Mouse (Mus musculus) lung, adult 2 months (tissue): Measurements from ENCODE around the gene Ndufs8. TPM values are rescaled to one million over a fixed set of nuclear protein-coding genes. Genes with fewer than 3 reads are reported as not detected.
A peak's percentile ranks its signal among the peaks of the same experiment; 100 is the strongest.

Experiments used
- DNase-seq: peaks from one replicate; pipeline ENCODE4 v3.0.0; 2022
- H3K4me1 ChIP-seq: fragments of 200-500 bp; 2 replicates; pipeline ENCODE4 v1.6.1; 2011; ENCODE audit warnings: low read length; ENCODE audit not compliant: control insufficient read depth, insufficient read depth
- H3K4me3 ChIP-seq: fragments of 200-500 bp; replicated peaks from 2 replicates; pipeline ENCODE3; 2011; ENCODE audit warnings: low read depth, mild to moderate bottlenecking, control low read depth, low read length; ENCODE audit errors: extremely low read depth
- CTCF ChIP-seq: fragments of 200-500 bp; IDR thresholded peaks from 2 replicates; pipeline ENCODE4 v1.5.1; 2011; ENCODE audit warnings: mild to moderate bottlenecking, low read length, control low read depth; ENCODE audit not compliant: insufficient read depth
- POLR2A ChIP-seq: fragments of 200-500 bp; IDR thresholded peaks from 2 replicates; pipeline ENCODE4 v1.6.1; 2011; ENCODE audit warnings: low read depth, mild to moderate bottlenecking, control low read depth, low read length, borderline replicate concordance; ENCODE audit errors: extremely low read depth
- WGBS: fragments of 180-500 bp; shearing (Covaris S2); methylation state at CpG from one replicate; pipeline ENCODE4 v1.1.7; 2018; 5-methylcytosine and 5-hydroxymethylcytosine counted together
- polyA plus RNA-seq: library from polyadenylated mRNA; depleted of rRNA; stranded (reverse); fragments of >200 nt; gene quantifications from 2 replicates; pipeline ENCODE4 v1.2.3, GENCODE M21; 2012

Gene Ndufs8
- polyA plus RNA-seq, 1 experiment, result 189 TPM

- peaks cover 5% of the 10 kb centered on the region for H3K4me1 ChIP-seq
- peak; percentile 74; the same call in 1 of the 2 replicates for TF ChIP-seq POLR2A
- no peak for TF ChIP-seq CTCF
- 4% methylated on average over 42 of the region's 42 CpGs for WGBS
- peak within 1 kb of the TSS; percentile 86 for H3K4me3 ChIP-seq
- DNase-seq, result peak; percentile 68
Observed at GRCm38 (mm10) chr19:3935032-3935895, 22.7 kb upstream of the Ndufs8 start, which contains the start of gene Unc93b1. TSS of gene Unc93b1 (plus strand) at chr19:3935186.

GRCm38 (mm10) chr19:3931716-3932115 is 19.1 kb upstream of the Ndufs8 start:
- TF ChIP-seq POLR2A (no peak), CTCF (no peak)
- 84% methylated on average over 9 of the region's 9 CpGs for WGBS
- peaks cover 20% of the 10 kb centered on the region for H3K4me1 ChIP-seq
- DNase-seq, result no peak
- H3K4me3 ChIP-seq, result no peak overlapping the region

DNA sequence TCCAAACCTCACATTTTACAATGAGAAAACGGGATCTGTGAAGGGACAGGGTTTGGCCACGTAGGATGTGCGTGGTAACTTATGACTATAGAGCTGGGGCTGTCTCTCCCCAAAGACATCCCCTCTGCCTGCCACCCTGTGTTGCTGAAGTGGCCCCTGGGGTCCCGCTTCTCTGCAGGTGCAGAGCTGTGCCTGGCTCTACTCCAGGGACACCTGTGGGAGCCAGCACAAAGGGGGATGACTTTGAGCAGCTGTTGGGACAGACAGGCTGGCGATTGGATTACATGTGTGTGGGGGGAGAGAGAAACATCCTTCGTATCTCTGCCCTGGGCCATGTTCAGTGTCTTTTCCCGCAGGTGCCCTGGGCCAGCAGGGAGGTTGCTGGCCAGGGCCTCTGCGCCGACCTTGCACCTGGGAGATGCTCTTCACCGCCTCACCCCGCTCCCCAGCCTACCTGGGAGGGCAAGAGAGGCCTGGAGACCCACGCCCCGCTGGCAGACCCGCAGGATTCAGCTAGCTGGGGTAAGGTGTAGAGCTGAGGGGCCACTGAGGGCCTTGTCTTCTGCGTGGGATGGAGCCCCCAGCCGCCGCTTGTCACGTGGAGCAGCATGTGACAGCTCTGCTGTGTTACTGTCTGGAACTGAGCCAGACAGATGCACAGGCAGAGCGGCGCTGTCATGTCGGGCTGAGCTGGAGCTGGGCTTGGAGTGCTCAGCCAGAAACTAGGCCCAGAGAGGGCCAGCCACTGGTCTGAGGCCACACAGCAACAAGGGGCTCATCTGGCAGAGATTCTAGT is 17.9 kb upstream of the Ndufs8 start:
- TF ChIP-seq CTCF (no peak), POLR2A (no peak)
- 67% methylated on average over 21 of the region's 21 CpGs for WGBS
- peaks cover 23% of the 10 kb centered on the region for H3K4me1 ChIP-seq
- no peak overlapping the region for H3K4me3 ChIP-seq
- no peak for DNase-seq

DNA sequence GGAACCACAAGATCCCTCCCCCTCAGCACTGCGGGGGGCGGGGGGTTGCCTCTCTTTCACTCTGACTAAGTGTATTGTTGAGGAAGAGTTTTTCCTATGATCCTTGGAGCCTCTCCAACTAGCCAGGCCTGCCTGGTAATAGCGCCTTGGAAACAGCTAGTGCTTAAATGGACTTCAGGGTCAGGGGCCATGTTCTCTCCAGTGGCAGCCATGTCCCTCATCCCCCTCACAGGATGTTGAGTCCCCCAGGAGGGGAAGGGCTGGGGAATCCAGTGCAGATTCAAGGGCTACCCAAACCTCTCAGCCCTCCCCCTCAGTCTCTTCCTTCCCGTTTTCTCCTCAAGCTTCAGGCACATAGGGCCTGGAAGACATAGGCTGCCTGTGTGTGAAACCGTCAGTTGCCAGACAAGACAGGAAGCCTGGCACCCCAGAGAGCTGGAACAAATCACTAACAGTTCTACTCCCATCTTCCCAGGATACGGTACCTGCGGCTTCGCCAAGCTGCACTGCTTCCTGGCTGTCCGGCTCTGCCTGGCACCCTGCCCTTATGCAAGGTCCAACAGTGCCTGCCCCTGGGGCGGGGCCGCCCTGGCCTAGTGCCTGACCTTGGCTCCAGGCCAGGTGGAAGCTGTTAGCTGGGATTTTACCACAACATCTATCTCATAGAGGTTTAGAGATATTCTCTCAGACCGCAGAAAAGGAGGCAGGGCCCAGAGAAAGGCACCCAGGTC is 16.8 kb upstream of the Ndufs8 start, which contains the start of gene Aldh3b1:
TSS of gene Aldh3b1 (minus strand) at position 598 of the 731 bp plus-strand sequence.
- Histone ChIP-seq H3K4me3 (peak within 1 kb of the TSS; percentile 53), H3K4me1 (peaks cover 24% of the 10 kb centered on the region)
- 4% methylated on average over 12 of the region's 12 CpGs for WGBS
- TF ChIP-seq POLR2A, result peak; percentile 61; the same call in 1 of the 2 replicates
- TF ChIP-seq CTCF, result no peak
- peak; percentile 96 for DNase-seq

DNA sequence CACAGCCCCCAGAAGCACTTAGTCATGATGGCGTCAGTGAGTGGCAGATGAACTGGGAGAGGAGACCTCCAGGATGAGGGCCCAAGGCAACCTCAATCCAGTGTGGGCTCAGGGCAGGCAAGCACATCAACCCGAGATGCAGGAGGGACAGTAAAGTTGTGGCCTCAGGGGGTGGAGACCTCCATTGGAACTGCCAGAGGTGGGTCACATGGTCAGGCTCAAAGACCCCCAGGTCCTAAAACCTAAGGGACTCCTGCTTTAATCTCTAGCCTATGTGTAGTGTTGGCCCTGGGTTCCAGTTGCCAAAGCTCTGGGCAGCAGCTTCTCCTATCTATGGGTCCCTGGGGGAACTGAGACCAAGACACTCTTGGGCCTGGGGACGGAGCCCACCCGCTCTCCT is 16.2 kb upstream of the Ndufs8 start:
- WGBS, result 48% methylated on average over 4 of the region's 4 CpGs
- H3K4me3 ChIP-seq, result no peak overlapping the region
- peaks cover 30% of the 10 kb centered on the region for H3K4me1 ChIP-seq
- no peak for DNase-seq
- TF ChIP-seq CTCF (no peak), POLR2A (no peak)

DNA sequence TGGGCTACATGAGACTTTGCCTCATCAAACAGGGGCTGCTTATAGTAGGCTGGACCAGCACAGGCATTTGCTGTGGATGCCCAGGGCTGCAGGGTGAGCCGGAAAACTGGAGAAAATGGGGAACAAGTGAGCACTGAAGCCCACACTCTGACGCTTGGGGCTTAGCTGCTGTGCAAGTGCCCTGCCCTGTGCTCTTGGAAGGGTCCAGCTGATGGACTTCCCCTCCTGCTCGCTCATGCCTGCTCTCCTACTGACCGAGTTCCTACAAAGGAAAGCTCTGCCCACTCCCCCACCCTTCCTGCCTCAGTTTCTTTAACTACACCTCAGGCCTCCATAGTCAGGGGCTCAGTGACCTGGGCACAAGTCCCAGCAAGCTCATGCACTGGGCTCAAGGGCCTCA is 15.4 kb upstream of the Ndufs8 start:
- Histone ChIP-seq H3K4me1 (peaks cover 38% of the 10 kb centered on the region), H3K4me3 (no peak overlapping the region)
- DNase-seq, result no peak
- WGBS, result 84% methylated on average over 4 of the region's 4 CpGs
- no peak for TF ChIP-seq CTCF

DNA sequence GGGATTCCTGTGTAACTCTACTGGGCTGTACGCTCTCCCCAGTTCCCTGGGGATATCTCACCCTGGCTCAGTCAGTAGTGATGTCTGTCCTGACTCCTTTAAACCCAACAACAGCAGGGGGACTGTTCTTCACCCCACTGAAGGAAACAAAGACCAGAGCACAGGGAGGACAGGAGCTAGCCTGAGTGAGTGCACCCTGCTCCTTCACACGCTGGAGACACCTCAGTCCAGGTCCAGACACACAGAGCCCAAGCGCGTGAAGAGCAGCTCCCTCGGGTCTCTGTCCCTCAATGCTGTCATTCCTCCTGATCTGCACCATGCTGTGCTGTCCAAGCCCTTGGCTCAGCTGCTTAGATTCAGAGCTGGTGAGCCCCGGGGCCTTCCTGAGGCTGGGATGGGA is 14.1 kb upstream of the Ndufs8 start:
- Histone ChIP-seq H3K4me3 (no peak overlapping the region), H3K4me1 (peaks cover 38% of the 10 kb centered on the region)
- TF ChIP-seq POLR2A (no peak), CTCF (no peak)
- WGBS, result 74% methylated on average over 6 of the region's 6 CpGs
- DNase-seq, result no peak

GRCm38 (mm10) chr19:3926279-3926678 is 13.7 kb upstream of the Ndufs8 start:
- DNase-seq, result peak; percentile 70
- no peak overlapping the region for H3K4me3 ChIP-seq
- WGBS, result 36% methylated on average over 3 of the region's 3 CpGs
- peaks cover 38% of the 10 kb centered on the region for H3K4me1 ChIP-seq
- peak; percentile 22; the same call in 1 of the 2 replicates for TF ChIP-seq CTCF
- peak; percentile 29; the same call in 1 of the 2 replicates for TF ChIP-seq POLR2A

DNA sequence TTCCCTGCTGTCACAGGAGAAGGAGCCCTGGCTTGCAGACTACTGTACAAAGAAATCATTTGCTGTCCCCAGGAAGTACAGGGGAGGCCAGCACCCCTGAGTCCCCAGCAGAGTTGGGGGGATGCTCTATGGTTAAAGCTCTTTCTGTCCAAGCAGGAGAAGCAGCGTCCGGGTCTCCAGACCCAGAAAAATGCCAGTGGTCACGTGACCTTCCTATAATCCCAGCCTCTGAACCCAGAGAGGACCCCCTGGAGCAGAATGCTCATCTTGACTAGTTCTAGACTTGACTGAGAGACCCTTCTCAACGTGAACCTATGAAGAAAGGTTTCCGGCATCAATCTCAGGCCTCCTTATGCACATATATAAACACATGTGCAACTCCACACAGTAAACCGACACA is 13.3 kb upstream of the Ndufs8 start:
- Histone ChIP-seq H3K4me3 (no peak overlapping the region), H3K4me1 (peaks cover 38% of the 10 kb centered on the region)
- 77% methylated on average over 6 of the region's 6 CpGs for WGBS
- no peak for TF ChIP-seq CTCF
- TF ChIP-seq POLR2A, result no peak
- DNase-seq, result no peak
